Mouse (Mus musculus) neural tube, embryonic 13.5 days (tissue): ENCODE results near the gene Mfsd4b4. TPM values are rescaled to one million over a fixed set of nuclear protein-coding genes. Genes with fewer than 3 reads are reported as not detected.
"Not testable (repeated sequence)": the region's sequence is repeated elsewhere in the genome, so short reads cannot be mapped to it uniquely, and the experiment has no call there.

ENCODE experiments used
- ATAC-seq: fragments of 200-750 bp; cut with Nextera tagmentation; 2 replicates; pipeline ENCODE4 v1.8.0; 2017; ENCODE audit warnings: low read depth, mild to moderate bottlenecking, moderate TSS enrichment, moderate library complexity
- H3K27ac ChIP-seq: fragments of 300-500 bp; sonication (generic); replicated peaks from 2 replicates; pipeline ENCODE4 v1.5.1; 2015; ENCODE audit warnings: moderate library complexity, mild to moderate bottlenecking, inconsistent platforms
- H3K27me3 ChIP-seq: fragments of 300-500 bp; sonication (generic); 2 replicates; pipeline ENCODE4 v1.6.1; 2015; ENCODE audit warnings: mild to moderate bottlenecking, inconsistent platforms
- H3K36me3 ChIP-seq: fragments of 300-500 bp; sonication (generic); 2 replicates; pipeline ENCODE4 v1.6.1; 2015; ENCODE audit warnings: mild to moderate bottlenecking, inconsistent platforms
- H3K4me1 ChIP-seq: fragments of 300-500 bp; sonication (generic); replicated peaks from 2 replicates; pipeline ENCODE4 v1.6.1; 2015; ENCODE audit warnings: inconsistent platforms
- H3K4me2 ChIP-seq: fragments of 300-500 bp; sonication (generic); 2 replicates; pipeline ENCODE4 v1.6.1; 2015; ENCODE audit warnings: inconsistent platforms, mild to moderate bottlenecking, moderate library complexity
- H3K4me3 ChIP-seq: fragments of 300-500 bp; sonication (generic); 2 replicates; pipeline ENCODE4 v1.5.1; 2015; ENCODE audit warnings: mild to moderate bottlenecking, inconsistent platforms
- H3K9ac ChIP-seq: fragments of 300-500 bp; sonication (generic); 2 replicates; pipeline ENCODE4 v1.6.1; 2015; ENCODE audit warnings: moderate library complexity, mild to moderate bottlenecking, inconsistent platforms
- H3K9me3 ChIP-seq: fragments of 300-500 bp; sonication (generic); 2 replicates; pipeline ENCODE4 v1.6.1; 2016; ENCODE audit warnings: inconsistent platforms
- WGBS: fragments of 180-500 bp; shearing (Covaris S2); methylation state at CpG from one replicate; pipeline ENCODE4 v1.1.7; 2015; 5-methylcytosine and 5-hydroxymethylcytosine counted together
- polyA plus RNA-seq: library from polyadenylated mRNA; unstranded; fragments of >200 nt; fragmentation: Nextera tagmentation; extraction: Ambion mirVana; gene quantifications from 2 replicates; pipeline ENCODE4 v1.2.1, GENCODE M21; 2015

Gene Mfsd4b4
- polyA plus RNA-seq = 3.5 and 3.6 TPM in 2 replicates

- peak; percentile 98 for ATAC-seq
- Histone ChIP-seq H3K9ac (peak within 1 kb of the TSS; percentile 87), H3K27me3 (0 out of 2 replicates have a peak, but pooled peaks cover 3% of the 10 kb centered on the region), H3K9me3 (no peaks in the 10 kb centered on the region), H3K27ac (peak within 1 kb of the TSS; percentile 72), H3K4me1 (peaks cover 13% of the 10 kb centered on the region), H3K36me3 (no peaks in the 10 kb centered on the region), H3K4me3 (peak within 1 kb of the TSS; percentile 56), H3K4me2 (peak within 1 kb of the TSS; percentile 82)
- under 1% methylated on average over 41 of the region's 41 CpGs for WGBS
Observed at GRCm38 (mm10) chr10:39898874-39899371, at the start of gene Mfsd4b4. Gene Mfsd4b4, minus strand, starts transcription at chr10:39899238.

DNA sequence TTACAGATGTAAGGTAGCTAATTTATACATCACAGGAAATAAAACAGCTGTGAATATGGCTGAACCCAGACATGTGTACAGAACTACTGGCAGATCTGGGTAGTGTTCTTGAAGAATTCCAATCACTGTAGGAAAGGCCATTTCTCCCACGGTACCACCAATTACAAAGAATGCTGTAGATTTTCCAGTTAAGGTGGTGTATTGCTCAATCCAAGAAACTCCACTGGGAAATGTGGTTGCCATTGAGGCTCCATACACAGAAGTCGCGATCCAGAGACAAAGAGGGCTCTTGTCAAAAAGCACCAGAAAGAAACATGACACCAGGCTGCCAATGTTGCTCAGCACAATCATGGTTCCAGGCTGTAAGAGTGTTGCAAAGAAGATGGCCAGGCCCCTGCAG, 48.2 kb upstream of the Mfsd4b4 start:
- not testable (repeated sequence) for H3K4me2 ChIP-seq, H3K9ac ChIP-seq, H3K4me1 ChIP-seq, H3K27me3 ChIP-seq, ATAC-seq, H3K27ac ChIP-seq, H3K9me3 ChIP-seq, H3K36me3 ChIP-seq, H3K4me3 ChIP-seq
- 79% methylated on average over 3 of the region's 3 CpGs for whole genome bisulfite sequencing

- Histone ChIP-seq H3K36me3 (no peaks in the 10 kb centered on the region), H3K4me1 (no peaks in the 10 kb centered on the region), H3K4me2 (no peak overlapping the region), H3K27me3 (no peaks in the 10 kb centered on the region), H3K9me3 (no peaks in the 10 kb centered on the region), H3K4me3 (no peak overlapping the region), H3K27ac (no peak overlapping the region), H3K9ac (no peak overlapping the region)
- 78% methylated on average over 7 of the region's 7 CpGs for WGBS
- ATAC-seq = no peak
Observed at GRCm38 (mm10) chr10:39936553-39936952, 37.5 kb upstream of the Mfsd4b4 start.

GRCm38 (mm10) chr10:39926616-39927139, 27.6 kb upstream of the Mfsd4b4 start, which contains the start of gene Mfsd4b2:
Gene Mfsd4b2, minus strand, starts transcription at chr10:39926923.
- peak within 1 kb of the TSS; percentile 68 for H3K9ac ChIP-seq
- peaks cover 8% of the 10 kb centered on the region; the same call in 1 of the 2 replicates for H3K4me1 ChIP-seq
- peak within 1 kb of the TSS; percentile 45 for H3K4me3 ChIP-seq
- under 1% methylated on average over 40 of the region's 41 CpGs for WGBS
- H3K27ac ChIP-seq = no peak within 1 kb of the TSS
- H3K4me2 ChIP-seq = peak within 1 kb of the TSS; percentile 80
- no peaks in the 10 kb centered on the region for H3K9me3 ChIP-seq
- peaks cover 22% of the 10 kb centered on the region for H3K27me3 ChIP-seq
- no peaks in the 10 kb centered on the region for H3K36me3 ChIP-seq
- ATAC-seq = peak; percentile 76

- H3K9ac ChIP-seq, ATAC-seq, H3K4me3 ChIP-seq, H3K4me1 ChIP-seq, H3K4me2 ChIP-seq, H3K9me3 ChIP-seq, H3K27ac ChIP-seq, H3K36me3 ChIP-seq: not testable (repeated sequence)
- WGBS = 72% methylated on average over 8 of the region's 8 CpGs
- peaks cover 22% of the 10 kb centered on the region for H3K27me3 ChIP-seq
Observed at GRCm38 (mm10) chr10:39924556-39924955, 25.5 kb upstream of the Mfsd4b4 start.

- Histone ChIP-seq H3K4me1 (no peaks in the 10 kb centered on the region), H3K9ac (no peak overlapping the region), H3K27me3 (no peaks in the 10 kb centered on the region), H3K9me3 (no peaks in the 10 kb centered on the region), H3K4me2 (no peak overlapping the region), H3K27ac (no peak overlapping the region), H3K4me3 (no peak overlapping the region), H3K36me3 (no peaks in the 10 kb centered on the region)
- no peak for ATAC-seq
Observed at GRCm38 (mm10) chr10:39912616-39913015, 13.6 kb upstream of the Mfsd4b4 start.

GRCm38 (mm10) chr10:39908768-39909441, 9.9 kb upstream of the Mfsd4b4 start:
- Histone ChIP-seq H3K36me3 (no peaks in the 10 kb centered on the region), H3K27me3 (0 out of 2 replicates have a peak, but pooled peaks cover 1% of the 10 kb centered on the region), H3K27ac (no peak overlapping the region), H3K9me3 (no peaks in the 10 kb centered on the region), H3K4me3 (no peak overlapping the region), H3K4me1 (no peaks in the 10 kb centered on the region), H3K4me2 (no peak overlapping the region), H3K9ac (no peak overlapping the region)
- WGBS = 65% methylated on average over 13 of the region's 13 CpGs
- no peak for ATAC-seq

DNA sequence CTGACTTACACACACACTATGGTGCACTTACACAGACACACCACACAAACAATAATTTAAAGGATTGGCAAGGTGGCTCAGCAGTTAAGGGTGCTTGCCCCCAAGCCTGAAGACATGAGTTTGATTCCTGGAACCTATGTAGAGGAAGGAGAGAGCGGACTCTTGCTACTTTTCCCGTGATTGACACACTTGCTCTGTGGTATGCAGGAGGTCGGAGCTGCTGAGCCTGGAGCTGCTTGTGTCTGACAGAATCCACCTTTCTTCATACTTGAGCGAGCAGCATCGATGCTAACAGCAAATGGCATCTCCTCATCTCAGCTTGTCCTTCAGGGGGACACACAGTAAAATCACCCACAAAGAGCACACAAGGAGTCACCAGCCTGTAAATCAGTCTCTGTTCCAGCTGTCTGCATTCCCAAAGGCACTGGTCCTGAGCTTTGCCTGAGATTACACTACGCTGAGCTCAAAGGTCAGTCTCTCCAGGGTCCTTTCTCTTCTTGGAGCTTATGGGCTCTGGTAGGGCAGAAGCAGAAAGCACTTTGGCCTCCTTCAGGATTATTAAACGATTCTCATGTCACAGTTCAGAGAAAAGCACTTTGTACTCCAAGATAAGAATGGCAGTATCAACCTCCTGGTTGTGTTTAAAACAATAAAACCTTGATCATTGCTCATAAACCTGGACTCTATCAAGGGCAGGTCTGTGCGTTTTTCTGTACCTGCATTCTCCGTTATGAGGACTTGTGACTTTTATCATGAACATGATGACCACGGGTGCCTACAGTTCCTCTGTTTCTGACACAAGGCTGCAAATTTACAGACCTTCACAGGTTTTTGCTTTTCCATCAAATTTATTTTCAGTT, 8.0 kb upstream of the Mfsd4b4 start:
- Histone ChIP-seq H3K4me3 (no peak overlapping the region), H3K9ac (no peak overlapping the region), H3K4me1 (no peaks in the 10 kb centered on the region), H3K4me2 (no peak overlapping the region), H3K36me3 (no peaks in the 10 kb centered on the region), H3K9me3 (no peaks in the 10 kb centered on the region), H3K27ac (no peak overlapping the region), H3K27me3 (0 out of 2 replicates have a peak, but pooled peaks cover 4% of the 10 kb centered on the region)
- ATAC-seq = no peak
- WGBS = 84% methylated on average over 10 of the region's 10 CpGs

DNA sequence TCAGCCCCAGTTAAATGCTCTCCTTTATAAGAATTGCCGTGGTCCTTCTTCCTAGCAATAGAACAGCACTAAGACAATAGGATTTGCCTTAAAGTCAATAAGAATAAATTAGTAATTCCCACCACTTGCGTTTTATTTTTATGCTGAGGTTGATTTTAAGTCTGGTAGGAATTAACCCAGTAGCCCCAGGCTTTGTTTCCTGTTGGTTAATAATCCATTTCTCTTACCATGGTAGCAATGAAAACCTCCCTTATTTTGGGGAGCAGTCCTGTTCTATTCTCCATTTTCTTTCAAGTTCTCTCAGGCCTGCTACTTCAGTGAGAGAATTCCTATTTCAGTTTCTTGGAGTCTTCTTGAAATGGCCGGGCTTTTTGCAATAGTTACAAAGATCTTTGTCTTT, 5.2 kb upstream of the Mfsd4b4 start:
- Histone ChIP-seq H3K4me1 (peaks cover 4% of the 10 kb centered on the region), H3K27me3 (0 out of 2 replicates have a peak, but pooled peaks cover 4% of the 10 kb centered on the region), H3K9me3 (no peaks in the 10 kb centered on the region), H3K9ac (no peak overlapping the region), H3K27ac (no peak overlapping the region), H3K36me3 (no peaks in the 10 kb centered on the region), H3K4me3 (no peak overlapping the region), H3K4me2 (no peak overlapping the region)
- WGBS = 79% methylated on average over 3 of the region's 3 CpGs
- ATAC-seq = no peak

DNA sequence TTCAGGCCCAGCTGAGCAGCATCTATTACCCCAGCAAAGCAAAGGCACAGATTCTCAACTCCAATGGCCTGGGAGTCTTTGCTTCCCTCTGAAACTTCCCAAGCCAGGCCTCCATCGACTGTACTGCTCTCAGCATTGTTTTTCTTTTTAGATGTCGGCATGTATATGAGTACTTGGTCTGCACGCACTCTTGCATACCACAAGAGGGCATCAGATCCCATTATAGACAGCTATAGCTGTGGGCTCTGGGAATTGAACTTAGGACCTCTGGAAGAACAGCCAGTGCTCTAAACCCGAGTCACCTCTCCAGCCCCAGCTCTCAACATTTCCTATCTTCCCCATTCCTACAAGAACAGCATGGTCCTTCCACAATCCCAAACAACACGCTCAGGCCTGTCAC, 2.5 kb downstream of the Mfsd4b4 start:
- H3K4me1 ChIP-seq = peaks cover 13% of the 10 kb centered on the region
- WGBS = 85% methylated on average over 5 of the region's 5 CpGs
- H3K4me3 ChIP-seq = no peak overlapping the region
- ATAC-seq = no peak
- peaks cover 4% of the 10 kb centered on the region; the same call in 1 of the 2 replicates for H3K36me3 ChIP-seq
- no peak overlapping the region for H3K4me2 ChIP-seq
- no peak overlapping the region for H3K9ac ChIP-seq
- H3K27me3 ChIP-seq = no peaks in the 10 kb centered on the region
- no peak overlapping the region for H3K27ac ChIP-seq
- no peaks in the 10 kb centered on the region for H3K9me3 ChIP-seq

DNA sequence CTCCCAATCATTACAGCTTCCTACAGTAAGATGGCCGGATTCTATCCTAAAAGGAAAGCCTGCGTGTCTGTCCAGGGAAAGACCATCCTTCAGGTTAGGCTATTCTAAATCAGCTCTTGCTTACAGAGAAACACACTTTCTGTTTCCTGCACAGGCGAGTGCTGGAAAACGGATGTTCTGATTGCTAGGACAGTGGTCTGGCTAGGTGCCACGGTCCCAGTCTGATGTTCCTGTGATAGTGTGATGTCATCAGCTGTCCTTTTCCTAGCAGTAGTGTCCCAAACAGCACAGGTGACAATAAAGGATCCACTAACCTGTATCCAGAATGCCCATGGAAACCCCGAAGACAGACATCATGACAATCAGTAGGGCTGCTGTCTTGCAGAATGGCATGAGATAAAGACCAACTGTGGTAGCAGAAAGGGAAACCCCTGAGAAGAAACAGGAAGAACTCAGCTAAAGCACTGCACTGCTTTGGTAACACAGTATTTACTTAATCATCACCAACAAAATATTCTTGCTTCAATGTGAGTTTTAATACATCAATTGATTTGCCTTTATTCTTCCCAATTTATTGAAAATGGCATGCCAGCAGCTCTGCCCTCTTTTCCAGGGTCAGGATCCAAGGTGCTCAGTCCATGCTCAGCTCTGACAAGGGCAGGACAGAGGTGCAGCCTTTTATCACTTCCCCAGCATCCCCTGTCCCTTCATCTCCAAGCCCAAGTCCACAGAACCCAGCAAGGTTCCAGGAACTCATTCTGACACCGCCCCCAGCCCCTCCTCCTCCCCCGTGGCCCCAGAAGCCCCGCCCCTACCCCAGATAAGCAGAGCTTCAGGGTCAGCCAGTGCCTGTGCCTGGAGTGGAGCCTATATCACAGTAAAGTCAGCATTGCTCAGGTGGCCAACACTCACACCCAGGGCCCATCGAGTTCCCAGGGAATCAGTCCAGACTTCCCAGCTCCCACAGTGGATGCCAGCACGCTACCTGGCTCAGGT, 5.0 kb downstream of the Mfsd4b4 start:
- Histone ChIP-seq H3K4me1 (peaks cover 9% of the 10 kb centered on the region), H3K36me3 (peaks cover 12% of the 10 kb centered on the region; the same call in 1 of the 2 replicates), H3K9me3 (no peaks in the 10 kb centered on the region), H3K4me3 (no peak overlapping the region), H3K27ac (no peak overlapping the region), H3K27me3 (no peaks in the 10 kb centered on the region), H3K9ac (no peak overlapping the region), H3K4me2 (no peak overlapping the region)
- ATAC-seq = no peak
- 74% methylated on average over 11 of the region's 11 CpGs for WGBS
